Mouse (Mus musculus): ENCODE measurements around the gene Pla2g4b.

The Pla2g4b gene

GRCm38 (mm10) chr2:120032726-120033467 lies at the start of gene Pla2g4b:
Pla2g4b (plus strand) TSS chr2:120033417.
- DNase-seq (ENCODE audit: low spot score in 2 of 2), result no peak

- no peak for DNase-seq (ENCODE audit: low spot score in 2 of 2)
Measured at GRCm38 (mm10) chr2:119985871-119986270, 47.3 kb upstream of the Pla2g4b start.

GRCm38 (mm10) chr2:119986369-119986768 lies 46.8 kb upstream of the Pla2g4b start:
- DNase-seq (ENCODE audit: low spot score in 2 of 2), result no peak

- no peak for DNase-seq (ENCODE audit: low spot score in 2 of 2)
Measured at GRCm38 (mm10) chr2:119987441-119987840, 45.8 kb upstream of the Pla2g4b start.

GRCm38 (mm10) chr2:119988952-119989351 lies 44.3 kb upstream of the Pla2g4b start:
- DNase-seq (ENCODE audit: low spot score in 2 of 2), result no peak

GRCm38 (mm10) chr2:119990881-119991280 lies 42.3 kb upstream of the Pla2g4b start:
- no peak for DNase-seq (ENCODE audit: low spot score in 2 of 2)

GRCm38 (mm10) chr2:119992349-119992748 lies 40.9 kb upstream of the Pla2g4b start:
- no peak for DNase-seq (ENCODE audit: low spot score in 2 of 2)

- no peak for DNase-seq (ENCODE audit: low spot score in 2 of 2)
Measured at GRCm38 (mm10) chr2:119993515-119993914, 39.7 kb upstream of the Pla2g4b start.

GRCm38 (mm10) chr2:119994839-119995238 lies 38.4 kb upstream of the Pla2g4b start:
- DNase-seq (ENCODE audit: low spot score in 2 of 2), result no peak

- DNase-seq (ENCODE audit: low spot score in 2 of 2), result no peak
Measured at GRCm38 (mm10) chr2:119995391-119996281, 37.6 kb upstream of the Pla2g4b start.

- no peak for DNase-seq (ENCODE audit: low spot score in 2 of 2)
Measured at GRCm38 (mm10) chr2:119997354-119997753, 35.9 kb upstream of the Pla2g4b start.

- no peak for DNase-seq (ENCODE audit: low spot score in 2 of 2)
Measured at GRCm38 (mm10) chr2:119999731-120000130, 33.5 kb upstream of the Pla2g4b start.

GRCm38 (mm10) chr2:120000882-120001584 lies 32.2 kb upstream of the Pla2g4b start:
- DNase-seq (ENCODE audit: low spot score in 2 of 2), result no peak

- DNase-seq (ENCODE audit: low spot score in 2 of 2), result no peak
Measured at GRCm38 (mm10) chr2:120001956-120002355, 31.3 kb upstream of the Pla2g4b start.

- no peak for DNase-seq (ENCODE audit: low spot score in 2 of 2)
Measured at GRCm38 (mm10) chr2:120003970-120004369, 29.2 kb upstream of the Pla2g4b start.

- no peak for DNase-seq (ENCODE audit: low spot score in 2 of 2)
Measured at GRCm38 (mm10) chr2:120006696-120007095, 26.5 kb upstream of the Pla2g4b start.

- no peak for DNase-seq (ENCODE audit: low spot score in 2 of 2)
Measured at GRCm38 (mm10) chr2:120007680-120008210, 25.5 kb upstream of the Pla2g4b start.

GRCm38 (mm10) chr2:120008672-120009071 lies 24.5 kb upstream of the Pla2g4b start:
- no peak for DNase-seq (ENCODE audit: low spot score in 2 of 2)

- DNase-seq (ENCODE audit: low spot score in 2 of 2), result no peak
Measured at GRCm38 (mm10) chr2:120011462-120012200, 21.6 kb upstream of the Pla2g4b start.

- no peak for DNase-seq (ENCODE audit: low spot score in 2 of 2)
Measured at GRCm38 (mm10) chr2:120012924-120013323, 20.3 kb upstream of the Pla2g4b start.

- no peak for DNase-seq (ENCODE audit: low spot score in 2 of 2)
Measured at GRCm38 (mm10) chr2:120013831-120014486, 19.3 kb upstream of the Pla2g4b start.
